Mouse (Mus musculus) forebrain, postnatal 0 days (tissue): ENCODE data around the gene Tlx2. TPM values are rescaled to one million over a fixed set of nuclear protein-coding genes. Genes with fewer than 3 reads are reported as not detected.

Experiments
- ATAC-seq: fragments of 200-750 bp; cut with Nextera tagmentation; 2 replicates; pipeline ENCODE4 v1.8.0; 2017; ENCODE audit warnings: mild to moderate bottlenecking, moderate library complexity
- DNase-seq: peaks from one replicate; pipeline ENCODE4 v3.0.0-alpha.2; 2015
- H3K27ac ChIP-seq: fragments of 300-500 bp; sonication (generic); 2 replicates; pipeline ENCODE4 v1.5.1; 2014; ENCODE audit warnings: low read depth, mild to moderate bottlenecking, antibody characterized with exemption, low read length, moderate library complexity, mixed read lengths
- H3K27me3 ChIP-seq: fragments of 300-500 bp; sonication (generic); 2 replicates; pipeline ENCODE4 v1.6.1; 2014; ENCODE audit warnings: mild to moderate bottlenecking, low read length, mixed read lengths; ENCODE audit not compliant: insufficient read depth
- H3K36me3 ChIP-seq: fragments of 300-500 bp; sonication (generic); 2 replicates; pipeline ENCODE4 v1.6.1; 2014; ENCODE audit warnings: mild to moderate bottlenecking, moderate library complexity; ENCODE audit not compliant: insufficient read depth
- H3K4me1 ChIP-seq: fragments of 300-500 bp; sonication (generic); 2 replicates; pipeline ENCODE4 v1.6.1; 2014; ENCODE audit warnings: antibody characterized with exemption; ENCODE audit not compliant: insufficient read depth
- H3K4me2 ChIP-seq: fragments of 300-500 bp; sonication (generic); 2 replicates; pipeline ENCODE4 v1.6.1; 2014; ENCODE audit warnings: low read depth, mild to moderate bottlenecking, moderate library complexity
- H3K4me3 ChIP-seq: fragments of 300-500 bp; sonication (generic); 2 replicates; pipeline ENCODE4 v1.5.1; 2014; ENCODE audit warnings: low read depth, low read length, mixed read lengths
- H3K9ac ChIP-seq: fragments of 300-500 bp; sonication (generic); 2 replicates; pipeline ENCODE4 v1.6.1; 2014; ENCODE audit warnings: mild to moderate bottlenecking
- H3K9me3 ChIP-seq: fragments of 300-500 bp; sonication (generic); 2 replicates; pipeline ENCODE4 v1.6.1; 2016; ENCODE audit warnings: low read length
- CTCF ChIP-seq: sonication (generic); IDR thresholded peaks from 2 replicates; pipeline ENCODE4 v1.5.1; 2016; ENCODE audit warnings: antibody characterized with exemption, control low read depth, low read depth
- WGBS: fragments of 180-500 bp; shearing (Covaris S2); extraction: QIAGEN DNeasy Blood & Tissue Kit; methylation state at CpG from one replicate; pipeline ENCODE4 v1.1.7; 2014; 5-methylcytosine and 5-hydroxymethylcytosine counted together
- polyA plus RNA-seq: library from polyadenylated mRNA; unstranded; fragments of >200 nt; fragmentation: Nextera tagmentation; extraction: Ambion mirVana; gene quantifications from 2 replicates; pipeline ENCODE4 v1.2.1, GENCODE M21; 2015
- total RNA-seq: library from RNA; depleted of rRNA; stranded (reverse); fragments of >200 nt; gene quantifications from 2 replicates; pipeline ENCODE4 v1.2.3, GENCODE M21; 2014

The Tlx2 gene
- total and polyA plus RNA-seq, 2 experiments from 2014 or later = not detected

- no peak for DNase-seq
- no peaks in the 10 kb centered on the region for H3K9me3 ChIP-seq
- H3K4me1 ChIP-seq = peaks cover 2% of the 10 kb centered on the region; the same call in 1 of the 2 replicates
- no peak overlapping the region for H3K9ac ChIP-seq
- H3K36me3 ChIP-seq = no peaks in the 10 kb centered on the region
- 72% methylated on average over 6 of the region's 6 CpGs for WGBS
- no peak overlapping the region for H3K4me3 ChIP-seq
- ATAC-seq = no peak
- H3K4me2 ChIP-seq = no peak overlapping the region
- H3K27ac ChIP-seq = no peak overlapping the region
- H3K27me3 ChIP-seq = no peaks in the 10 kb centered on the region
- no peak for TF ChIP-seq CTCF
These were observed 26.5 kb downstream of the Tlx2 start for GRCm38 (mm10) chr6:83043561-83043960.

- no peak overlapping the region for H3K4me3 ChIP-seq
- DNase-seq (no peak), ATAC-seq (no peak)
- 80% methylated on average over 5 of the region's 5 CpGs for WGBS
- no peak overlapping the region for H3K4me2 ChIP-seq
- H3K9ac ChIP-seq = no peak overlapping the region
- H3K27ac ChIP-seq = no peak overlapping the region
- H3K36me3 ChIP-seq = no peaks in the 10 kb centered on the region
- H3K4me1 ChIP-seq = peaks cover 6% of the 10 kb centered on the region; the same call in 1 of the 2 replicates
- no peaks in the 10 kb centered on the region for H3K9me3 ChIP-seq
- TF ChIP-seq CTCF = no peak
- no peaks in the 10 kb centered on the region for H3K27me3 ChIP-seq
These were observed 29.5 kb downstream of the Tlx2 start for GRCm38 (mm10) chr6:83040601-83041000.

DNA sequence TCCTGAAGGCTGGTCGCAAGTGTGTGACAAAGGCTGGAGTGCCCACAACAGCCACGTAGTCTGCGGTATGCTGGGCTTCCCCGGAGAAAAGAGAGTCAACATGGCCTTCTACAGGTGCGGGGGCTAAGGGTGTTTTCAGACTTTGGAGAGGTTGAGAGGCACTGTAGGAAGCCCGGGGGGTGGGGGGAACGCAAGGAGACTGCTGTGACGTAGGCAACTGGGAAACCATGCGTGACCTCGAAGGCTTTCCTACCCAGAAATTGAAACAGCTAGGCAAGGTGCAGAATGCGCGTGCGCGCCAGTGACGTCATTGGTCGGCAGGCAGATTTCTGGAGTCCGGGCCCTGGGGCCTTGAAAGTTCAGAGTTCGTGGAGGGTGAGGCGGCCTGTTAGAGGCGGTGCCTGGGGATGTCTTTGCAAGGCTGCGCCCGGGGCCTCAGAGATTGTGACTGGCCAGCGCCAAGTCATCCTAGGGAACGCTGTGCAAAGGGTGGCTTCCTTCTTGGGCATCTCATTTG lies 31.5 kb downstream of the Tlx2 start:
- no peak overlapping the region for H3K27ac ChIP-seq
- peak overlapping the region; percentile 58 for H3K4me2 ChIP-seq
- ATAC-seq (peak; percentile 74), DNase-seq (peak; percentile 86)
- TF ChIP-seq CTCF = no peak
- H3K27me3 ChIP-seq = no peaks in the 10 kb centered on the region
- peaks cover 8% of the 10 kb centered on the region for H3K4me1 ChIP-seq
- H3K36me3 ChIP-seq = no peaks in the 10 kb centered on the region
- H3K4me3 ChIP-seq = peak overlapping the region; percentile 31
- 0 out of 2 replicates have a peak overlapping the region, but pooled peaks have one; percentile 31 for H3K9ac ChIP-seq
- 8% methylated on average over 24 of the region's 24 CpGs for WGBS
- H3K9me3 ChIP-seq = no peaks in the 10 kb centered on the region

GRCm38 (mm10) chr6:83037188-83037587 lies 32.9 kb downstream of the Tlx2 start:
- Histone ChIP-seq H3K36me3 (no peaks in the 10 kb centered on the region), H3K27ac (no peak overlapping the region), H3K4me1 (peaks cover 20% of the 10 kb centered on the region), H3K27me3 (peaks cover 8% of the 10 kb centered on the region), H3K9ac (no peak overlapping the region), H3K9me3 (no peaks in the 10 kb centered on the region), H3K4me2 (no peak overlapping the region), H3K4me3 (no peak overlapping the region)
- DNase-seq (no peak), ATAC-seq (no peak)
- no peak for TF ChIP-seq CTCF
- WGBS = 83% methylated on average over 8 of the region's 8 CpGs

GRCm38 (mm10) chr6:83034463-83035055 lies 35.5 kb downstream of the Tlx2 start:
- peaks cover 21% of the 10 kb centered on the region for H3K4me1 ChIP-seq
- no peak overlapping the region; the same call in 1 of the 2 replicates for H3K4me3 ChIP-seq
- ATAC-seq = 0 out of 2 replicates have a peak, but pooled peaks have one; percentile 23
- H3K9ac ChIP-seq = no peak overlapping the region
- H3K27me3 ChIP-seq = peaks cover 24% of the 10 kb centered on the region
- no peak for DNase-seq
- H3K9me3 ChIP-seq = no peaks in the 10 kb centered on the region
- no peak for TF ChIP-seq CTCF
- H3K36me3 ChIP-seq = no peaks in the 10 kb centered on the region
- H3K27ac ChIP-seq = peak overlapping the region; percentile 35; the same call in 1 of the 2 replicates
- peak overlapping the region; percentile 85 for H3K4me2 ChIP-seq
- 25% methylated on average over 5 of the region's 5 CpGs for WGBS

DNA sequence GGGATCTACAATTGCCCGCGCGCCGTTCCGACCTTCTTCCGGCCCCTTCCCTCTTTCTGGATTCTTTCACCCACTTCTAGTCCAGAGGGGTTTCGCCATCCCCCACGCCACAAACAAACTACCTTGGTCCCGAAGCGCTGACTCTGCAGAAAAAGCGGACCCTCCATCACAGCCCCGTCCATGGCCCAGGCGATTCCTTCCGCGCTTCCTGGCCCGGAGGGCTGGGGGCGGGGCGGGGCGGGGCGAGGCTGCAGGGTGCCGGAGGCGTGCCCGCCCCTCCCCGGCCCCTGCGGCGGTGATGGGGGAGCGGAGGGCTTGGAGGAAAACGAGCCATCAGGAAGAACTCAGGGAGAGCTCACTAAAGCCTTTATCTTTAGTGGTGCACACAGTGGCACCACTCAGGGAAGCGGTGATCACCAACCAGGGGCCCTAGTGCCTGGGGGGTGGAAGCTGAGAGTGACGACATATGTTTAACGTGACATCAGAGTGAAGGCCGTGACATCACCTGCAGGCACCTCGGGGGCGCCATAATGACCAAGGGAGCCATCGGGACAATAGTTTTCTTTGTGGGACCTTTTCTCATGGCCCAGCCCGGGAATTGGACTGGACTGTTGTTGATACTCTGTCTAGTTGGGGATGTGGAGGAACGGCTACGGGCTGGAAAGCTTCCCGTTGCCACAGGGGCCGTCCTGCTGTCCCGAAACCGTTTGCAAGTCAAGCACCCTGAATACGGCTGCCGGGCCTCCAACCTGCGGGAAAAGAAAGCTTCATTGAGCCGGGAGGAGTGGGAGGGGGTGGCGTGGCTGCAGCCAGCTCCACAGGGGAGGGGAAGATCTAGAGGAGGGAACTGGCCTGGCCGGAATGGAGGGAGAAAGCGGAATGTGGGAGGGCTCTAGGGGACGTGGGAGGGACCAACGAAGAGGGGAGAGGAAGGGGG lies 36.6 kb downstream of the Tlx2 start, which contains the start of the genes Dok1 and Loxl3:
Gene Dok1, minus strand, starts transcription at position 223 of the 937 bp plus-strand sequence.
Gene Loxl3, plus strand, starts transcription at position 925 of the 937 bp plus-strand sequence.
- peak within 1 kb of the TSS; percentile 37 for H3K9ac ChIP-seq
- ATAC-seq (peak; percentile 74), DNase-seq (peak; percentile 43)
- no peaks in the 10 kb centered on the region for H3K36me3 ChIP-seq
- H3K27ac ChIP-seq = peak within 1 kb of the TSS; percentile 36; the same call in 1 of the 2 replicates
- WGBS = under 1% methylated on average over 51 of the region's 51 CpGs
- no peak for TF ChIP-seq CTCF
- peaks cover 19% of the 10 kb centered on the region for H3K4me1 ChIP-seq
- H3K4me2 ChIP-seq = peak within 1 kb of the TSS; percentile 85
- peak within 1 kb of the TSS; percentile 43 for H3K4me3 ChIP-seq
- H3K9me3 ChIP-seq = no peaks in the 10 kb centered on the region
- H3K27me3 ChIP-seq = peaks cover 24% of the 10 kb centered on the region
